Mouse (Mus musculus) heart, postnatal 10 days (tissue): ENCODE data around the gene Golga5. TPM values are rescaled to one million over a fixed set of nuclear protein-coding genes. Genes with fewer than 3 reads are reported as not detected.

Experiments
- DNase-seq, 2 experiments: peaks; one replicate each; pipeline ENCODE4 v3.0.0; 2021
- intact Hi-C: fragments of 180-260 bp; cut with DNase I; formaldehyde crosslinking; loops from one replicate; pipeline ENCODE4 v1.15.1; 2025
- total RNA-seq, 2 experiments: library from RNA; stranded (reverse); gene quantifications; 2 replicates each; pipeline ENCODE4 v1.2.3; 2021

The Golga5 gene
- total RNA-seq, 2 experiments from 2014 or later = 24.5 to 25.9 TPM

DNA sequence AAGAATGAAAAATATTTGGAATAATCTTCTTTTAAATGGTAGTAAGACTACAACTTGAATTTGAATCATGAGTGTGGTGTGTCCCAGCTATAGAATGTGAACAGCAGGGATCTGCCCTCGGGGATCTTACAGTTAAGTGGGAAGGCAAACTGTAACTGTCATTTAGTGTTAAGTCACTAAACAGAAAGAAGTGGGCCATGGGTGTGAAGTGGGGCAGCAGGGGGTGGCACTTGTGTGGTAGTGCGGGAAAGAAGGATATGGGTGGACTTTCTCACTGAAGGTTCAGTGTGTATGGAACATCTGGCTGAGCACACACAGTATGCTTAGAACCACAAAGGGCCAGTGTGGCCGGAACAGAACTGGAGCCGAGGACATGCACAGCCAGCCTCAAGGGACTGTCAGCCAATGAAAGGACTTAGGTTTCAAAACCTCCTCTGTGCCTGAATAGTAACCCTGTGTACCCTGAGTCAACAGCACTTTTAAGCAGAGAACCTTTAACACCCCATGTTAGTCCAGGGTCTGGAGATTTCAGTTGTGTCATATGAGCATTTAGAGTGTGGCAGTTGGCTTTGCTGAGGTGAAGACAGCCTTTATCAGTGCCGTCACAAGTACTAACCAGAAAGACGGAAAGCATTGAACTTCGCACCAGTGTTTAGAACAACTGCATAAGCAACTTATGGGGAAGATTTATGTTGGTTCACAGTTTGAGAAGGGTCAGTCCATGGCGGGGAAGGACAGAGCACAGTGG is 33.1 kb downstream of the Golga5 start:
- intact Hi-C loops = no loop called here
- no peak for DNase-seq

DNA sequence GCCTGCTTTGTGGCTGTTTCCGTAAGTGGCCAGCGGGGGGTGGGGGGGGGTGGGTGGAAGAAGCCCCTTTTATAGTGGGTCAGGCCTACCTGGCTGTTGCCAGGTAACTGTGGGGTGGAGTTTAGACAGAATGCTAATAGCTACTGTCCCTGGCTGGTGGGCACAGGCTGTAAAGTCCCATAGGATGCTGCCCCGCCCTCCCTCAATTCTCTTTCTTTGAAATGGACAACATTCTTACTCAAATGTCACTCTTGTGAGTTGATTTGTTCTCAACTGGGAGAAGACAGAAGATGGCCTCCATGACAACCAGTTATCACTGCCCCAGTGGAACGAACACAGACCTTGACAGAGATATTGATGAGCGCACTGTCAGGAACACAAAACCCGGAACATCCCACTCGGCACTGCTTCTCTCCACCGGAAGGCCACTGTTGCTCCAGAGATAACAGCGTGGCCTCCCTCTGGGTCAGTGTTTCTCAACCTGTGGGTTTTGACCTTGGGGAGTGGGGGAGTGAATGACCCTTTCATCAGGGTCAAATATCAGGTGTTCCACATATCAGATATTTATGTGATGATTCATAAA is 36.3 kb downstream of the Golga5 start:
- DNase-seq = no peak
- intact Hi-C loops = no loop called here

DNA sequence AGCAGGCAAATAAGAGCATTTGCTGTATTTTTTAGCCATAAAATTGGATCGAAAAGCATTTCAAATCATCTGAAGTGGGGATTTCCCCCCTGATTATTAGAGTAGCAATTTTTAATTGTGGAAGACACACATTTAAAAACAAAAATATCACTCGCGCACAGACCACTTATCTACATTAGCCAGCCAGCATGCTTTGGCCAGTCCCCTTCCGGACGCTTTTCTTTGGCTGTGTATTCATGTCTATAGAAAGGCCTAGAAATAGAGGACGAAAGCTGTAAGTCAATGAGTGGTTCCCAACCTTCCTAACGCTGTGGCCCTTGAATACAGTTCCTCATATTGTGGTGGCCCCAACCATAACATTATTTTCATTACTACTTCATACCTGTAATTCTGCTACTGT is 37.0 kb downstream of the Golga5 start:
- DNase-seq = no peak
- intact Hi-C loops = no loop called here

DNA sequence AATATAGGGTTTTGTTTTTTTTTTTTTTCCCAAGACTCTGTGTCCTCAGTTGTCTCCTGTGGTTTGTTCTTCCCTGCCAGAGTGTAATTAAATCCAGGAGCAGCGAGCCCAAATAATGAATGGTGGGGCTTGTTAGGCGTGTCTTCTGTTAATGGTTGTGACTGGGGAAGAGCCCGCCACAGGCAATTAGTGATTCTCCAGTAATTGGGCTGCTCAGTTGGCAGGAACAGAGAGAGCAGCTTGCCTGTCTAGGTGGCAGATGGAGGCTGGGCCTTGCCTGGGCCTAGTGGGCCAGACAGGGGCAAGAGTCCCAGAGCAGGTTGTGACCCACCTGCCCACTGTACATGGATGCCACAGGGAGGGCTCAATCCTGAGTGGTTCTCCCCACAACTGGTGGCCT is 42.4 kb downstream of the Golga5 start:
- intact Hi-C loops = no loop called here
- no peak for DNase-seq

DNA sequence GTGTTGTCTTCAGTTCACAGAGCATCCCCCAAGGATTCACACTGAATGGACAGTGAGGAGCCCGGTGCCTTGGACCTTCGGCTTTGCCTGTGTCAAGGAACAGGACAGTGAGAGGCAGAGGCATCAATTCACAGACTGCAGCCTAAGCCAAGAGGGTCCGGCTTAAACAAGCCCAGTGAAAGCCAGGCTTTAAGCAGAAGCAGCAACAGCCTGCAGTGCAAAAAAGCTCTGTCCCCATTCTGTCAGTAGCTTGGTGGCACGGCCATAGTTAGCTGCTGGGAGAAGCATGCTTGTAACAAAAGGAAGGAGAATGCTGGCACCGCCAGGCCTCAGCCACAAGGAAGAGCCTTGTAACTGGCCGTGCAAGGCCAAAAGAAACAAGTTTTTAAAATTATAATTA is 45.2 kb downstream of the Golga5 start:
- no peak for DNase-seq
- intact Hi-C loops = no loop called here

DNA sequence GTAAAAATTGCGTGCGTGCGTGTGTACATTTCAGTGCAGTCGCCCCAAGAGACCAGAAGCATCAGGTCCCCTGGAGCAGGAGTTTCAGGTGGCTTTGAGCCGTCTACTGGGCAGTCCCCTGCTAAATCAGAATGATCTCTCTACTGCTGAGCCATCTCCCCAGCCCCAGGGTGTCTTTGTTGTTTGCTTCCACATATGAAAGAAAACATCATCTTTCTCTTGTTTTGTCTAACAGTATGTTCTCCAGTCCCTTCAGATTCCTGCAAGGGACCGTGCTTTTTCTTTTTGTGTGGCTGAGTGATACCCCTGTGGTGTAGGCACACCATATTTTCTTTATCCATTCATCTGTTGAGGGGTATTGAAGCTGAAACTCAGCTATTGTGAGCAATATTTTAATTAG is 45.8 kb downstream of the Golga5 start:
- intact Hi-C loops = no loop called here
- no peak for DNase-seq

DNA sequence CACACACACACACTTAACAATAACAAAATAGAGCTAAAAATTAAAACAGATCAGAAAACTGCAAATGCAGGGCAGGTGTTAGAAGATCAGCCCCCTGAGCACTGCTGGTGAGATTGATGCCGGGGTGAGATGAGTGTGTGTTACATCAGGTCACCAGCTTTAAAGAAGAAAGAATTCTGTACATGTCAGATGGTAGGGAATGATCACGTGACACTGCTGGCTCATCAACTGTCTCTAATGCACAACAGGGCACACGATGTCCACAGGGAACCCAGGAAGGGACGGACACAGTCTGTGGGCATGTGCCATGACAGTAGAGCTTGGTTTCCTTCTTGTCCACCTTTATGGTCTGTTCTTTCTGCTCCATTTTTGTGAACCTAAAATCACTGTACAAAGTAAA is 47.2 kb downstream of the Golga5 start:
- DNase-seq = no peak
- intact Hi-C loops = no loop called here

DNA sequence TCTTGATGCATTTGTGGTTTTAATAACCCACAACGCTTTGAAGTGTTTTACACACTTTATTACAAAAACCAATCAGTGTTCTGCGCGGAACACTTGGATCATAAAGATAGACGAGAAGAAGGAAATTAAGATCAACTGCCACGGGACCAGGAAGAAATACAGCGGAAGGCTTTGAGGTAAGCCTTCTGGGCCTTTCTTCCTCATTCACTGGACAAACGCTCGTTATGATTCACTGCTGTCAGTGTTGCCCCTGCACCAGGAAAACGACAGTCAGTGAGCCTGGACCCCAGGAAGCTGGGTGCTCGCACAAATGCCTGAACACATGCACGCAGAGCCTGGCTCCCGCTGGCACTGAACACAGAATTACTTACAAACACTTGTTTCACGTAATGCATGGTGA is 48.7 kb downstream of the Golga5 start:
- intact Hi-C loops = no loop called here
- DNase-seq = no peak

DNA sequence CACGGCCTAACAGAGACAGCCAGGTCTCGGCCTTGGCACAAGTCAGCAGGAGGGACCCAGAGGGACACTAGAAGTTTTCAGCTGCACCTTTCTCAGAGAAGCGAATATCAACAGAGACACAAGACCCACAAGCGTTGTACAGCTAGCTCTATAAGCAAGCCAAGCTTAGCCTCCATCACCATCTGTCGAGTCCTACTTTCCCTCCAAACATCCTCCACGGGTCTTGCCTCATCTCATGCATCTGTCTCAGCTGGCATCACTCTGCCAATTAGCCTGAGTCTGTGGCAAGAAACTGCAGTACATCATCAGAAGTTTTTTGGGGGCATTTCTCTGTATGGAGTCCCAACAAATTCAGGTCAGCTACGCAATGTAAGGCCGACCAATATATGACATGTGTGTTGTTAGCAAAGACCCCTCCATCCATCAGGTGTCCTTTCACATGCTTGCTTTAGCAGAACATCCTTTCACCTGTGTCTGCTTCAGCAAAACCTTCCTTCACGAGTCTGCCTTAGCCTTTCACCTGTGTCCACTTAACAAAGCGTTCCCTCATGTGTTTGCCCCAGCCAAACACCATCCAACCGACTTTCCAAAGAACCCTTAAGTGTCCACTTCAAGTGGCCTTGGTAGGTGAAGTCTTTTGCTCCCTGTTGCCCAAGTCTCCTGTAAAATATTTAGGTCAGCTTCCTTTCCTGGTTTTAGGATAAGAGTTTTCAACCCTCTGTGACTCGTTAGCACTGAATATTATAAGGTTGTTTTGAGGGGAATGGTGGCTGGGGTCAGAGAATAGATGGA is 51.2 kb downstream of the Golga5 start:
- intact Hi-C loops = loop anchor here (5.0 kb wide), 2 partner anchors 187 to 212 kb away; no protein-coding TSS in a partner anchor
- no peak for DNase-seq

DNA sequence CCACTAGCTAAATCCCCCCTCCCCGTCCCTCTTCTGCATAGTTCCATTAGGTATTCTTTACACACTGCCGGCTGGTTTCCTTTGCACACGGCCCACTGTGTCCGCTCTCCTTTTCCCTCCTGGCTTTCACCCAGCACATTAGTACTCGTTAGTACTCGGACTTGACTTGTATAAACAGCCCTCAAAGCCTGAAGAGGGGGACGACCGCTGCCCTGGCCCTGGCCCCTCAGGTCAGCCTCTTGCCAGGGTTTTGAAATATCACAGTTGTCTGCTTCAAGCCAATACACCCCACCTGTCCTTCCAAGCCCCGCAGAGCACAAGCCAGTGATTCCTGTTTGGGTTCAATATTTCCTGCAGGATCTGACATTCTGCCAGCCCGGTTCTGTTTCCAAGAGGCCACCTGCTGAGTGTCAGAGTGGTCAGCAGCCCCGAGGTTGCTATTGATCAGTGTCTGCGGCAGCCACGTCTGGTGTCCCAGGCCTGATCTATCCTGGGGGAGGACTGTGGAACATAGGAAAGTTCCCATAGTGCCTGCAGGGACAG is 52.9 kb downstream of the Golga5 start:
- intact Hi-C loops = loop anchor here (5.0 kb wide), 2 partner anchors 185 to 210 kb away; no protein-coding TSS in a partner anchor
- DNase-seq = peak; percentile 20 to 31

DNA sequence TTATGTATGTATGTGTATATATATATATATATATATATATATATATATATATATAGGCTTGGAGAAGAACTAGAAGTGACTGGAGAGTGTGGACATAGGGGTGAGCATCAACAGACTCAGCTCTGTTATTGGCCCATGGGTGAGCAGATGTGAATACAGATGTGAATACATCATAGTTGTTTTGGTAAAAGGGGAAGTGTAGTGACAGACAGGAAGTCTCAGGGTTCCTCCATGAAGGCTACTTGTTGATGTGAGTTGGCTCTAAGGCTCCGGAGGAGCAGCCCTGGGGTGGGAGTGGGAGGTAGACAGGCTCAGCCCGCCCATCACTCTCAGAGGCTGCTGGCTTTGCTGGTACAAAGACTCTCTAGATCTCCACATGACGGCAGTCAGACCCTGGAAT is 55.3 kb downstream of the Golga5 start:
- DNase-seq = no peak
- intact Hi-C loops = loop anchor here (5.0 kb wide), 2 partner anchors 183 to 208 kb away; no protein-coding TSS in a partner anchor

DNA sequence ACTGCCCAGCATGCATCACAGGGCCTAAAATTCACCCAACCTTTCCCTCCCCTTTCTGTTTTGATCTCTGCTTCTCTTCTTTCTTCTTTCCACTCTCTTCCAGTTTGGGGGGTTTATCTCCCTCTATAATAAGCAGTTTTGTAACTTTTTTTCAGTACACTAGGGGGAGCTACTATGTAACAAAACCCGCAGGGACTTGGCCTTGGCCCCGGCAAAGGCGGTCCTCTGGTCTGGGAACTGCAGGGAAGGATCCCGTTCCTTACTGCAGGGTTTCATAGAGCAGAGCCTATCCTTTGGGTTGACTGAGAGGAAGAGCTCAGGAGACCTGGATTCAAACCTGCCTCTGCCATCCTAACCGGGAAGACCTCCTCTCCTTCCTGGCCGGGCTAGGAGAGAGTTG is 55.8 kb downstream of the Golga5 start:
- DNase-seq = peak; percentile 30 to 57
- intact Hi-C loops = loop anchor here (5.0 kb wide), 2 partner anchors 183 to 208 kb away; no protein-coding TSS in a partner anchor

DNA sequence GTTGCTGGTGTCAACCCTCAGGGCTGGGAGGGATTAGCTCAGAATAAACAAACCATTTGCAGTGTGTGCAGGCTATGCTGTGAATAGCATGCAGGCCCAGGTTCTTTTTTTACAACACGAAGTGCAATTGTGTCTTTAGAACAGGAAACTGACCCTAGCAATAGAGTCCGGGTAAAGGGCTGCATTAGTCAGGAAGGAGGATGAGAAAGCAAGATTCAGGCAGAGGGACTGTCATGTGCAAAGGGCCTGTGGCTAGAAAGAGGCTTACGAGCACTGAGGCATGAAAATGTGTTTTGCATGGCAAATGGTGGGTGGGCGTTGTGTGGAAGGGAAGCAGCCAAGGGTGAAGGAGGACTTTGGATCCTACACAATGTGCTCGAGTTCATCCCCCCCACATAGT is 59.1 kb downstream of the Golga5 start:
- no peak for DNase-seq
- intact Hi-C loops = no loop called here

DNA sequence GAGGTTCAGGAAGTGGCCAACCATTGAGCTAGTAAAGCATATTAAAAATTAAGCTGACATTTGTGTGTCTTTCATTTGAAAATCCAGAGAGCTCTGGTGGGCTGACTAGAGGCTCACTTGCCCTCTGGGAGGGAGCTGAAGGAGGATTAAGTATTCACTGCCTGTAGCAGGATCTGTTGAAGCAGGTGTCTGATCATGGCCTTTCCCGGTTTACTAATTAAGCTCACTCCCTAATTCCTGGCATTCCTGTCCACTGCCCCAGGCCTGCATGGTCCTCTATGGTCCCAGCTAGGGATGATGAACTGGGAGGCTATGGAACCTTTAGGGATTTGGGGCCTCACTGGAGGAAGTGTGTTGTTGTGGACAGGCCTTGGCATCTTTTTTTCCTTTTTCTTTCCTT is 66.9 kb downstream of the Golga5 start:
- no peak for DNase-seq
- intact Hi-C loops = no loop called here

DNA sequence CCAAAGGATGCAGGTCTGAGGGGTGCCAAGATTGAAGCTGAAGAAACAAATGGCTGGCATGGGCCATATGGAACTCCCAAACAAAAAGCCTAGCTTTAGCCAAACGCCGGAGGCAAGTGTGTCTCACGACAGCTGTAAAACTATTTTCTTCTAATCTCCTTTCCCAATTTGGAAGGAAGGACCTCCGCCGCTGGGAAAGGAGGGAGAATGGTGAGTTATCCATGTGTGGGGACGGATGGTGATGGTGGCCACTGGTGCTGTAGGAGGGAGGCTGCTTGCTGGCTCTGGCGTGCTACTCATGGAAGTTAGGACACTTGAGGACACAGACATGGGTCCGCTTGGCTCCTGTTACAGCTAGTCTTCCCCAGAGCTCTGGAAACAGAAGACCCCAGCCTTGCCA is 71.3 kb downstream of the Golga5 start:
- DNase-seq = no peak
- intact Hi-C loops = no loop called here

DNA sequence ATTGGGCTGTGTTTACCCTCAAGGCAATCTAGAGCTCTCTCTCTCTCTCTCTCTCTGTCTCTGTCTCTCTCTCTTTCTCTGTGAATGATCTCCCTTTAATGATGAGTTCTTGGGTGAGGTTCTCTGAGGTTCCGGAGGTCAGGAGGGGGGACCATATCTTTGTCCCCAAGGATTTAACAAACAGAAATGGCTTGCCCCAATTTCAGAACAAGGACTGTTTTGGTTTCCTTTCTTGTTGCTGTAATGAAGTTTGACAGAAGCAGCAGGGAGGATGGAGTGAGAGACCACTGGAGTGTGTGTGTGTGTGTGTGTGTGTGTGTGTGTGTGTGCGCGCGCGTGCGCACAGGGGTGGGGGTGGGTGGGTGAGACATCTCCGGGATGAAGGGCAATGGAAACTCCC is 72.2 kb downstream of the Golga5 start:
- DNase-seq = no peak
- intact Hi-C loops = no loop called here

DNA sequence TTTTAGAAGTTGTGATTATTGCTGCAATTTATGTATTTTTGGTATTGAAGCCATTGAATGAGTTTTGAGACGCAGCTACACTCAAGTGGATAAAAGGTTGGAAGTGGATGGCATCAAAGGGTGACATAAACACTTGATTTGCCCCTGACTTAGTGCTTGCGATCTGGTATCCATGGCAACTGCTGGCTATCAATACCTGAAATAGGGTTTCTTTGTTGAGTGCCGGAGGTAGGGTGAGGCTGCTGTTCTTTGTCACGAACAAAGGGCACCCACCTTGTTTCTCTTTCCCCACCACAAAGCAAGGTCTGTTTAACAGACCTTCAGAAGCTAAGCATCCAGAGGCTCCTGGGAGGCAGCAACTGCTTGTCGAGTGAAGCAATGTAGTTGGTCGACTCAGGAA is 76.2 kb downstream of the Golga5 start:
- intact Hi-C loops = no loop called here
- DNase-seq = no peak
